In genomic region chr10:81628390-81628789, GRCm38 (mm10) we compare ENCODE assay signal across 8 mouse cellular contexts. TPM values are rescaled to one million over a fixed set of nuclear protein-coding genes. Genes with fewer than 3 reads are reported as not detected.
DNase-seq lines count a peak whose midpoint lies in the region; ATAC-seq and TF ChIP-seq lines count a peak whose summit lies in the region.

Ankrd24 (plus strand) TSS chr10:81628540.

- in situ Hi-C loops in ES-E14 (cut with MboI; ENCODE audit: low sequenced_read_pairs in 2 of 2, unreplicated experiment in 2 of 2), result no loop called here

- TF ChIP-seq CTCF in intestine, postnatal 0 days (IDR thresholded peaks at IDR 0.05; ENCODE audit: low read depth), result no peak

- H3K4me2 ChIP-seq in heart, embryonic 14.5 days (ENCODE audit: low read length), result peak within 1 kb of the TSS; percentile 79
- H3K4me2 ChIP-seq in embryonic facial prominence, embryonic 11.5 days (ENCODE audit: low read depth, low read length), result peak within 1 kb of the TSS; percentile 74
- peak within 1 kb of the TSS; percentile 83 for H3K4me2 ChIP-seq in intestine, postnatal 0 days (replicated peaks; ENCODE audit: low read depth)
- H3K4me2 ChIP-seq in midbrain, embryonic 14.5 days (ENCODE audit: low read length), result peak within 1 kb of the TSS; percentile 82

- H3K4me1 ChIP-seq in heart, embryonic 14.5 days (ENCODE audit: control insufficient read depth in 2 of 2, insufficient read depth in 2 of 2, low read length in 2 of 2), result peaks cover 11 to 14% of the 10 kb centered on the region in 2 experiments
- peaks cover 8 to 32% of the 10 kb centered on the region in 2 experiments; a peak in 3 of 4 replicates for H3K4me1 ChIP-seq in ES-E14 (ENCODE audit: control insufficient read depth in 2 of 2, insufficient read depth in 2 of 2, low read length in 2 of 2, poor library complexity in 1 of 2)
- H3K4me1 ChIP-seq in embryonic facial prominence, embryonic 11.5 days (ENCODE audit: control insufficient read depth, insufficient read depth, low read length), result peaks cover 3% of the 10 kb centered on the region
- peaks cover 8% of the 10 kb centered on the region; the same call in 1 of the 2 replicates for H3K4me1 ChIP-seq in intestine, postnatal 0 days (replicated peaks; ENCODE audit: control insufficient read depth, insufficient read depth, low read length)
- peaks cover 10% of the 10 kb centered on the region for H3K4me1 ChIP-seq in midbrain, embryonic 14.5 days (ENCODE audit: control insufficient read depth, insufficient read depth, low read length)

- no peak for ATAC-seq in heart, embryonic 14.5 days (ENCODE audit: insufficient number of reproducible peaks, insufficient read depth, low FRiP score, low read depth)
- ATAC-seq in embryonic facial prominence, embryonic 11.5 days (replicated peaks; ENCODE audit: insufficient number of reproducible peaks, low FRiP score, low TSS enrichment, low read depth), result no peak
- no peak for ATAC-seq in intestine, postnatal 0 days
- no peak for ATAC-seq in midbrain, embryonic 14.5 days (ENCODE audit: low FRiP score, low TSS enrichment)

- H3K36me3 ChIP-seq in heart, embryonic 14.5 days (ENCODE audit: control insufficient read depth, insufficient read depth, low read length), result peaks cover 25% of the 10 kb centered on the region
- 0 out of 2 replicates have a peak, but pooled peaks cover 3% of the 10 kb centered on the region for H3K36me3 ChIP-seq in ES-E14 (ENCODE audit: control insufficient read depth, insufficient read depth, low read length, poor library complexity, severe bottlenecking)
- H3K36me3 ChIP-seq in embryonic facial prominence, embryonic 11.5 days (replicated peaks; ENCODE audit: control insufficient read depth, insufficient read depth, low read depth, low read length), result peaks cover 2% of the 10 kb centered on the region
- peaks cover 10% of the 10 kb centered on the region; the same call in 1 of the 2 replicates for H3K36me3 ChIP-seq in intestine, postnatal 0 days (ENCODE audit: control insufficient read depth, insufficient read depth)
- peaks cover 26% of the 10 kb centered on the region for H3K36me3 ChIP-seq in midbrain, embryonic 14.5 days (ENCODE audit: control insufficient read depth, insufficient read depth, low read length)

- H3K4me3 ChIP-seq in heart, embryonic 14.5 days (ENCODE audit: control insufficient read depth in 1 of 2, insufficient read depth in 1 of 2, low read depth in 1 of 2, low read length in 2 of 2), result peak within 1 kb of the TSS; percentile 69 to 89
- peak within 1 kb of the TSS; percentile 93 to 97 for H3K4me3 ChIP-seq in ES-E14 (ENCODE audit: insufficient read depth in 1 of 2, low read depth in 1 of 2, low read length in 2 of 2, poor library complexity in 1 of 2, severe bottlenecking in 1 of 2)
- H3K4me3 ChIP-seq in embryonic facial prominence, embryonic 11.5 days (ENCODE audit: low read depth, low read length), result peak within 1 kb of the TSS; percentile 79
- H3K4me3 ChIP-seq in intestine, postnatal 0 days (ENCODE audit: low read depth, low read length), result peak within 1 kb of the TSS; percentile 72
- peak within 1 kb of the TSS; percentile 64 for H3K4me3 ChIP-seq in midbrain, embryonic 14.5 days (replicated peaks; ENCODE audit: low read depth, low read length)

- 76% methylated on average over 15 of the region's 16 CpGs for WGBS in heart, embryonic 14.5 days
- WGBS in embryonic facial prominence, embryonic 11.5 days, result 80% methylated on average over 16 of the region's 16 CpGs
- 81% methylated on average over 16 of the region's 16 CpGs for WGBS in intestine, postnatal 0 days
- WGBS in midbrain, embryonic 14.5 days, result 89% methylated on average over 16 of the region's 16 CpGs

- no peak for DNase-seq in heart, postnatal 25 days (ENCODE audit: low spot score)
- DNase-seq in ES-E14 (ENCODE audit: low read depth, low spot score), result no peak
- no peak for DNase-seq in embryonic facial prominence, embryonic 11.5 days (ENCODE audit: low spot score)
- no peak for DNase-seq in midbrain, embryonic 14.5 days
- no peak for DNase-seq in retina, postnatal 1 day
- no peak for DNase-seq in cerebellum, postnatal 25 days

- peak within 1 kb of the TSS; percentile 78 for H3K9ac ChIP-seq in heart, embryonic 14.5 days (ENCODE audit: low read length)
- H3K9ac ChIP-seq in ES-E14 (ENCODE audit: insufficient read depth, low read depth, low read length, poor library complexity, severe bottlenecking), result peak within 1 kb of the TSS; percentile 94
- H3K9ac ChIP-seq in embryonic facial prominence, embryonic 11.5 days (replicated peaks; ENCODE audit: low read length), result peak within 1 kb of the TSS; percentile 85
- H3K9ac ChIP-seq in intestine, postnatal 0 days (ENCODE audit: low read depth, low read length), result peak within 1 kb of the TSS; percentile 62
- H3K9ac ChIP-seq in midbrain, embryonic 14.5 days (replicated peaks; ENCODE audit: low read length), result peak within 1 kb of the TSS; percentile 69

- intact Hi-C loops in heart, postnatal 25 days (cut with DNase I), result loop anchor here (5.0 to 10.0 kb wide), 2 partner anchors 544 to 996 kb away; partner anchors contain the start of genes 1190007I07Rik and Tdg

- H3K27ac ChIP-seq in heart, embryonic 14.5 days (replicated peaks in 1 of 2; ENCODE audit: control insufficient read depth in 1 of 2, insufficient read depth in 1 of 2, low read depth in 2 of 2, low read length in 2 of 2), result peak within 1 kb of the TSS; percentile 90 to 94
- H3K27ac ChIP-seq in ES-E14 (ENCODE audit: insufficient read depth, low read depth, low read length, poor library complexity, severe bottlenecking), result peak within 1 kb of the TSS; percentile 89
- peak within 1 kb of the TSS; percentile 79 for H3K27ac ChIP-seq in embryonic facial prominence, embryonic 11.5 days (replicated peaks; ENCODE audit: low read depth, low read length)
- H3K27ac ChIP-seq in intestine, postnatal 0 days (ENCODE audit: low read depth, low read length), result peak within 1 kb of the TSS; percentile 91
- H3K27ac ChIP-seq in midbrain, embryonic 14.5 days (replicated peaks; ENCODE audit: low read depth, low read length), result peak within 1 kb of the TSS; percentile 86

- no peaks in the 10 kb centered on the region for H3K9me3 ChIP-seq in heart, embryonic 14.5 days (ENCODE audit: control insufficient read depth, low read length)
- H3K9me3 ChIP-seq in ES-E14 (ENCODE audit: control insufficient read depth, insufficient read depth, low read depth, low read length), result no peaks in the 10 kb centered on the region
- H3K9me3 ChIP-seq in embryonic facial prominence, embryonic 11.5 days (replicated peaks; ENCODE audit: control insufficient read depth, low read length), result no peaks in the 10 kb centered on the region
- no peaks in the 10 kb centered on the region for H3K9me3 ChIP-seq in intestine, postnatal 0 days (ENCODE audit: control insufficient read depth)
- H3K9me3 ChIP-seq in midbrain, embryonic 14.5 days (ENCODE audit: control insufficient read depth, low read length), result no peaks in the 10 kb centered on the region

- H3K27me3 ChIP-seq in heart, embryonic 14.5 days (ENCODE audit: control insufficient read depth, insufficient read depth, low read length), result no peaks in the 10 kb centered on the region
- H3K27me3 ChIP-seq in embryonic facial prominence, embryonic 11.5 days (ENCODE audit: control insufficient read depth, insufficient read depth, low read length), result no peaks in the 10 kb centered on the region
- no peaks in the 10 kb centered on the region for H3K27me3 ChIP-seq in intestine, postnatal 0 days (replicated peaks; ENCODE audit: control insufficient read depth, insufficient read depth, low read length)
- H3K27me3 ChIP-seq in midbrain, embryonic 14.5 days (ENCODE audit: control insufficient read depth, insufficient read depth, low read length), result no peaks in the 10 kb centered on the region

TF ChIP-seq in ES-E14, 5 proteins besides CTCF, POLR2A, EP300 and RAD21:
- TF ChIP-seq MAFK (IDR thresholded peaks at IDR 0.05; ENCODE audit: insufficient read depth, low read depth, low read length) (no peak), HCFC1 (IDR thresholded peaks at IDR 0.05; ENCODE audit: borderline replicate concordance, insufficient read depth, low read length) (no peak)
TF ChIP-seq in ES-E14: peak in this region for 0.

RNA-seq across cellular contexts. Expression of gene Ankrd24, which starts in this region (rescaled TPM):
- polyA plus RNA-seq in heart, embryonic 14.5 days (2014; fragmentation: Nextera tagmentation; extraction: Ambion mirVana), result 8.1 and 9.0 TPM in 2 replicates
- total RNA-seq in heart, postnatal 25 days (2021), result 10 to 100 TPM in 1 of 2 experiments, 1 to 10 TPM in 1; 9.4 to 10.1 TPM
- total RNA-seq in ES-E14 (2012; rRNA removed), result 14.4 and 18.6 TPM in 2 replicates
- polyA plus RNA-seq in embryonic facial prominence, embryonic 11.5 days (2014; fragmentation: Nextera tagmentation; extraction: Ambion mirVana), result 3.2 and 4.1 TPM in 2 replicates
- 3.5 and 4.2 TPM in 2 replicates for polyA plus RNA-seq in intestine, postnatal 0 days (2015; fragmentation: Nextera tagmentation; extraction: Ambion mirVana)
- 8.9 and 16.8 TPM in 2 replicates for polyA plus RNA-seq in midbrain, embryonic 14.5 days (2014; fragmentation: Nextera tagmentation; extraction: Ambion mirVana)
